In the genomic region with DNA sequence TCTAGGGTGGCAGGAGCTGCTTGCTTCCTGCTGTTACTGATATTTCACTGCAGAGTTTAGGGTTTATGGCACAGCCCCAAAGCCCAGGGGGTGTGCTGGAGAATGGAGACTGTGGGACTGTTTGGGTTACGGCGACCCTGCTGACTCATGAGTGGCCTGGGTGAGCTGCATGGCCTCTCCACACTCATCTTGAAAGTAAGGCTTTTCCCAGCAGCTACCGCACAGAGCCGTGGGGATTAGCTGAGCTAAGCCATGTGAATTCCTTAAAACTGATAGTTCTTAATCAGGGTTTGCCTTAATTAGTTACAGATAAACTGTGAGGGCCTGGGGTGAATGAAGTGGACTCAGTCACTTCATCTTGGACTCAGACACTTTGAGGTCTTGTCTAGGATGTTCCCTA, we compare ENCODE assay signal across 10 mouse cellular contexts.
A peak's percentile ranks its signal among the peaks of the same experiment; 100 is the strongest.
DNase-seq lines count a peak whose midpoint lies in the region; ATAC-seq and TF ChIP-seq lines count a peak whose summit lies in the region.
"Had no signal": no experiment of that assay in that cellular context is flagged by ENCODE, and none has a peak within 500 bp of the region (broad histone marks: within the 10 kb centered on the region; RNA-seq: fewer than 3 reads in every experiment).

No protein-coding gene starts in this region.

- H3K9ac ChIP-seq in heart, embryonic 11.5 days (ENCODE audit: low read depth, low read length), result no peak overlapping the region
- H3K9ac ChIP-seq in liver, adult 2 months (ENCODE audit: low read depth, low read length), result no peak overlapping the region
- no peak overlapping the region for H3K9ac ChIP-seq in liver, embryonic 11.5 days (ENCODE audit: low read depth, low read length)
- H3K9ac ChIP-seq: neural tube, embryonic 12.5 days had no signal

- no peaks in the 10 kb centered on the region for H3K36me3 ChIP-seq in heart, embryonic 11.5 days (ENCODE audit: control insufficient read depth, insufficient read depth, low read length)
- no peaks in the 10 kb centered on the region for H3K36me3 ChIP-seq in liver, adult 2 months (ENCODE audit: control insufficient read depth, insufficient read depth, low read length)
- H3K36me3 ChIP-seq in liver, embryonic 11.5 days (ENCODE audit: control insufficient read depth, insufficient read depth, low read length), result no peaks in the 10 kb centered on the region
- H3K36me3 ChIP-seq: neural tube, embryonic 12.5 days had no signal

- no peaks in the 10 kb centered on the region for H3K9me3 ChIP-seq in heart, embryonic 11.5 days (replicated peaks; ENCODE audit: control insufficient read depth, low read length)
- H3K9me3 ChIP-seq in liver, embryonic 11.5 days (ENCODE audit: control insufficient read depth, low read length), result no peaks in the 10 kb centered on the region
- H3K9me3 ChIP-seq: neural tube, embryonic 12.5 days had no signal

- H3K4me2 ChIP-seq in heart, embryonic 11.5 days, result no peak overlapping the region
- H3K4me2 ChIP-seq in liver, embryonic 11.5 days, result no peak overlapping the region
- H3K4me2 ChIP-seq: neural tube, embryonic 12.5 days had no signal

- no peak for DNase-seq in heart, adult 18-20 months
- peak; percentile 29 for DNase-seq in liver, adult 2 months (ENCODE audit: extremely low read depth, low read depth, low spot score)
- DNase-seq in liver, embryonic 11.5 days (ENCODE audit: low spot score), result no peak
- peak; percentile 74 for DNase-seq in 3T3-L1 (ENCODE audit: low read depth, low spot score)
- peak; percentile 41 for DNase-seq in induced T-regulatory cell, adult 2 months (ENCODE audit: low read depth)
- no peak for DNase-seq in thymus, adult 18-20 months
- DNase-seq in embryo, embryonic 10 days (ENCODE audit: low spot score), result no peak
- DNase-seq: gastrocnemius, postnatal 25 days had no signal

- peaks cover 27% of the 10 kb centered on the region for H3K4me1 ChIP-seq in heart, embryonic 11.5 days (ENCODE audit: control insufficient read depth, insufficient read depth, low read length)
- H3K4me1 ChIP-seq in liver, adult 2 months (ENCODE audit: control insufficient read depth, insufficient read depth, low read length), result peaks cover 13% of the 10 kb centered on the region
- H3K4me1 ChIP-seq in liver, embryonic 11.5 days (replicated peaks; ENCODE audit: control insufficient read depth, insufficient read depth, low read length), result no peaks in the 10 kb centered on the region

- no peak for ATAC-seq in heart, embryonic 11.5 days (replicated peaks; ENCODE audit: insufficient number of reproducible peaks, low FRiP score, low TSS enrichment)
- no peak; the same call in 1 of the 2 replicates for ATAC-seq in liver, embryonic 11.5 days (replicated peaks; ENCODE audit: low FRiP score)

- TF ChIP-seq POLR2A in liver, adult 2 months (IDR thresholded peaks at IDR 0.05; ENCODE audit: extremely low read depth, insufficient read depth, low read length), result no peak

- WGBS in heart, embryonic 11.5 days (ENCODE audit: insufficient replicate concordance), result 22% methylated on average over 4 of the region's 4 CpGs
- 54% methylated on average over 4 of the region's 4 CpGs for WGBS in liver, adult 2 months
- 56% methylated on average over 4 of the region's 4 CpGs for WGBS in liver, embryonic 11.5 days

- no peaks in the 10 kb centered on the region for H3K27me3 ChIP-seq in heart, embryonic 11.5 days (ENCODE audit: control insufficient read depth, insufficient read depth, low read length)
- no peaks in the 10 kb centered on the region for H3K27me3 ChIP-seq in liver, adult 2 months (ENCODE audit: control insufficient read depth, insufficient read depth, low read length)
- H3K27me3 ChIP-seq in liver, embryonic 11.5 days (replicated peaks; ENCODE audit: control insufficient read depth, insufficient read depth, low read length), result no peaks in the 10 kb centered on the region
- H3K27me3 ChIP-seq: neural tube, embryonic 12.5 days had no signal

- no peak overlapping the region for H3K4me3 ChIP-seq in heart, embryonic 11.5 days (ENCODE audit: low read depth, low read length)
- H3K4me3 ChIP-seq in liver, adult 2 months (ENCODE audit: insufficient read depth, low read depth, low read length), result no peak overlapping the region
- no peak overlapping the region for H3K4me3 ChIP-seq in liver, embryonic 11.5 days (ENCODE audit: low read depth, low read length)
- H3K4me3 ChIP-seq: neural tube, embryonic 12.5 days had no signal

- H3K27ac ChIP-seq in heart, embryonic 11.5 days (ENCODE audit: low read depth, low read length), result peak overlapping the region; percentile 29; the same call in 1 of the 2 replicates
- H3K27ac ChIP-seq in liver, adult 2 months (replicated peaks; ENCODE audit: insufficient read depth, low read depth, low read length), result no peak overlapping the region
- H3K27ac ChIP-seq in liver, embryonic 11.5 days (ENCODE audit: low read depth, low read length), result no peak overlapping the region
- H3K27ac ChIP-seq: neural tube, embryonic 12.5 days had no signal

- H3K79me2 ChIP-seq in liver, adult 2 months (ENCODE audit: control insufficient read depth, insufficient read depth, low read length), result peaks cover 3% of the 10 kb centered on the region; the same call in 1 of the 2 replicates

- TF ChIP-seq CTCF in liver, adult 2 months (IDR thresholded peaks at IDR 0.05; ENCODE audit: low read depth, low read length), result no peak

Comparison
In these comparisons a context has a peak if more than half of its experiments do, and no peak if none do; other contexts are left out.
1. DNase-seq: peak in liver, adult 2 months (single experiment), 3T3-L1 (single experiment) and induced T-regulatory cell, adult 2 months (single experiment); none in heart, adult 18-20 months (0 of 2), liver, embryonic 11.5 days (single experiment), thymus, adult 18-20 months (0 of 2) and embryo, embryonic 10 days (single experiment).